ENCODE assay signal across 8 mouse cellular contexts in genomic region chr19:60945801-60946311, GRCm38 (mm10). TPM values are rescaled to one million over a fixed set of nuclear protein-coding genes. Genes with fewer than 3 reads are reported as not detected.
A peak's percentile ranks its signal among the peaks of the same experiment; 100 is the strongest.
DNase-seq lines count a peak whose midpoint lies in the region; ATAC-seq and TF ChIP-seq lines count a peak whose summit lies in the region.

No protein-coding gene starts in this region.

- H3K27me3 ChIP-seq in testis, adult 2 months (ENCODE audit: control insufficient read depth, insufficient read depth, low read length) = no peaks in the 10 kb centered on the region

- no peak for ATAC-seq in CD4-positive, CD25-positive, alpha-beta regulatory T cell, adult 4 months

- H3K36me3 ChIP-seq in testis, adult 2 months (ENCODE audit: control insufficient read depth, insufficient read depth, low read length) = no peaks in the 10 kb centered on the region

- peaks cover 3% of the 10 kb centered on the region for H3K4me1 ChIP-seq in testis, adult 2 months (ENCODE audit: control insufficient read depth, insufficient read depth, low read length)

- peak overlapping the region; percentile 43 for H3K27ac ChIP-seq in testis, adult 2 months (ENCODE audit: control insufficient read depth, insufficient read depth, low read depth, low read length)

- H3K4me3 ChIP-seq in testis, adult 2 months (ENCODE audit: control insufficient read depth, low read depth, low read length) = peak overlapping the region; percentile 69

- DNase-seq in layer of hippocampus, adult 9-11 months = peak; percentile 12
- DNase-seq in layer of hippocampus, postnatal 14 days (ENCODE audit: low spot score in 2 of 2) = no peak
- DNase-seq in brain, embryonic 14.5 days (ENCODE audit: low read depth) = peak; percentile 29
- DNase-seq in heart, adult 11 months = peak; percentile 99
- DNase-seq in kidney, adult 18-20 months = peak; percentile 46
- DNase-seq in lung, postnatal 25 days (ENCODE audit: low spot score) = peak; percentile 89

- no peak for TF ChIP-seq POLR2A in brain, embryonic 14.5 days (IDR thresholded peaks at IDR 0.05; ENCODE audit: borderline replicate concordance, extremely low read depth, insufficient read depth, insufficient read length, poor library complexity, severe bottlenecking)
- TF ChIP-seq POLR2A in testis, adult 2 months (IDR thresholded peaks at IDR 0.05; ENCODE audit: control insufficient read depth, low read depth, low read length) = no peak

- no peak for TF ChIP-seq CTCF in brain, embryonic 14.5 days (IDR thresholded peaks at IDR 0.05; ENCODE audit: borderline replicate concordance, extremely low read depth, insufficient read depth, insufficient read length)
- TF ChIP-seq CTCF in testis, adult 2 months (IDR thresholded peaks at IDR 0.05; ENCODE audit: control insufficient read depth, insufficient read depth, insufficient replicate concordance, low read depth, low read length) = no peak

RNA-seq across cellular contexts. Expression of gene Grk5, which starts 56.3 kb away (rescaled TPM):
- total RNA-seq in layer of hippocampus, postnatal 14 days (2021) = 1 to 10 TPM; 8.8 to 9.1 TPM
- polyA plus RNA-seq in brain, embryonic 14.5 days (2012; rRNA removed) = 4.2 and 6.8 TPM in 2 replicates
- 1.6 and 1.7 TPM in 2 replicates for polyA plus RNA-seq in testis, adult 2 months (2012; rRNA removed)
- 1 to 10 TPM; 1.8 to 2.5 TPM for polyA plus RNA-seq in CD4-positive, CD25-positive, alpha-beta regulatory T cell, adult 4 months (2017; shearing (Covaris generic))

Comparison
In these comparisons a context has a peak if more than half of its experiments do, and no peak if none do; other contexts are left out.
1. DNase-seq: peak in layer of hippocampus, adult 9-11 months (single experiment), brain, embryonic 14.5 days (single experiment), heart, adult 11 months (single experiment), kidney, adult 18-20 months (single experiment) and lung, postnatal 25 days (single experiment); none in layer of hippocampus, postnatal 14 days (0 of 2).